Mouse (Mus musculus) embryonic facial prominence, embryonic 15.5 days (tissue): ENCODE measurements at regions not wholly inside any gene's neighbourhood (a gene's known extent, or its start where the extent isn't known, plus 50 kb on each side); places are given as distances from the start of the nearest gene placed in this dataset.

Source experiments
- ATAC-seq: fragments of 200-750 bp; cut with Nextera tagmentation; 2 replicates; pipeline ENCODE4 v1.8.0; 2017; ENCODE audit warnings: low read depth, moderate TSS enrichment; ENCODE audit not compliant: insufficient number of reproducible peaks, low FRiP score, low TSS enrichment
- H3K27ac ChIP-seq: fragments of 300-500 bp; sonication (generic); replicated peaks from 2 replicates; pipeline ENCODE4 v1.5.1; 2015; ENCODE audit warnings: mild to moderate bottlenecking, inconsistent platforms
- H3K27me3 ChIP-seq: fragments of 300-500 bp; sonication (generic); 2 replicates; pipeline ENCODE4 v1.6.1; 2015; ENCODE audit warnings: inconsistent platforms
- H3K36me3 ChIP-seq: fragments of 300-500 bp; sonication (generic); 2 replicates; pipeline ENCODE4 v1.6.1; 2015; ENCODE audit warnings: mild to moderate bottlenecking, inconsistent platforms
- H3K4me1 ChIP-seq: fragments of 300-500 bp; sonication (generic); 2 replicates; pipeline ENCODE4 v1.6.1; 2015; ENCODE audit warnings: inconsistent platforms
- H3K4me2 ChIP-seq: fragments of 300-500 bp; sonication (generic); replicated peaks from 2 replicates; pipeline ENCODE4 v1.6.1; 2015; ENCODE audit warnings: mild to moderate bottlenecking, inconsistent platforms
- H3K4me3 ChIP-seq: fragments of 300-500 bp; sonication (generic); replicated peaks from 2 replicates; pipeline ENCODE4 v1.5.1; 2015; ENCODE audit warnings: mild to moderate bottlenecking, inconsistent platforms
- H3K9ac ChIP-seq: fragments of 300-500 bp; sonication (generic); 2 replicates; pipeline ENCODE4 v1.6.1; 2015; ENCODE audit warnings: inconsistent platforms
- H3K9me3 ChIP-seq: fragments of 300-500 bp; sonication (generic); replicated peaks from 2 replicates; pipeline ENCODE4 v1.6.1; 2016; ENCODE audit warnings: inconsistent platforms
- WGBS: fragments of 180-500 bp; shearing (Covaris S2); methylation state at CpG from one replicate; pipeline ENCODE4 v1.1.7; 2015; 5-methylcytosine and 5-hydroxymethylcytosine counted together

- Histone ChIP-seq H3K36me3 (no peaks in the 10 kb centered on the region), H3K9ac (no peak overlapping the region), H3K4me1 (peaks cover 16% of the 10 kb centered on the region; the same call in 1 of the 2 replicates), H3K27me3 (peaks cover 5% of the 10 kb centered on the region; the same call in 1 of the 2 replicates), H3K9me3 (no peaks in the 10 kb centered on the region), H3K4me2 (no peak overlapping the region), H3K27ac (no peak overlapping the region), H3K4me3 (no peak overlapping the region)
- ATAC-seq: no peak
- WGBS: 52% methylated on average over 3 of the region's 3 CpGs
Measured at GRCm38 (mm10) chr2:74930702-74931101, 105.1 kb downstream of the Mtx2 start.

DNA sequence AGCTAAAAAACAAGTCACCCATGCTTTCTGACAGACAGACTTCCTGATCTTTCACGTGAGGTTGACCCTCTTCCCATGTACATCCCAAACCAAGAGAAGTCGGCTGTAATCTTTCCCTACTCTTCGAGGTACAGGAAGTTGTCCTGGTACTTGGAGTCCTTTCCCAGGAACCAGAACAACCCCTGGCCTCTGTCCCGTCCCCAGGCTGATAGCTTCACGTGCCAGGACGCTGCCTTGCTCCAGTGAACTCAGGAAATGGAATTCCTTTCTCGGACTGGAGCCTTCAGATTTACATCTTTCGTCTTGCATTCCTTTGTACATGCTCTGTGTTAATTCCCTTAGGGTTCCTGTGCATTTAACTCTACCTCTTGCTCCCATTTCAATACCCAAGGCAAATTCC lies 107.6 kb downstream of the Mtx2 start:
- ATAC-seq: no peak
- 25% methylated on average over 8 of the region's 8 CpGs for WGBS
- Histone ChIP-seq H3K4me3 (no peak overlapping the region), H3K27ac (no peak overlapping the region), H3K36me3 (no peaks in the 10 kb centered on the region), H3K27me3 (peaks cover 5% of the 10 kb centered on the region; the same call in 1 of the 2 replicates), H3K9ac (no peak overlapping the region), H3K9me3 (no peaks in the 10 kb centered on the region), H3K4me1 (peaks cover 16% of the 10 kb centered on the region; the same call in 1 of the 2 replicates), H3K4me2 (no peak overlapping the region)

GRCm38 (mm10) chr2:74933771-74934170 lies 108.2 kb downstream of the Mtx2 start:
- no peaks in the 10 kb centered on the region for H3K9me3 ChIP-seq
- H3K27ac ChIP-seq: no peak overlapping the region
- WGBS: 77% methylated on average over 1 of the region's 1 CpGs
- H3K4me2 ChIP-seq: no peak overlapping the region
- H3K36me3 ChIP-seq: no peaks in the 10 kb centered on the region
- peaks cover 16% of the 10 kb centered on the region; the same call in 1 of the 2 replicates for H3K4me1 ChIP-seq
- H3K9ac ChIP-seq: no peak overlapping the region
- ATAC-seq: no peak
- no peak overlapping the region for H3K4me3 ChIP-seq
- H3K27me3 ChIP-seq: peaks cover 5% of the 10 kb centered on the region; the same call in 1 of the 2 replicates

DNA sequence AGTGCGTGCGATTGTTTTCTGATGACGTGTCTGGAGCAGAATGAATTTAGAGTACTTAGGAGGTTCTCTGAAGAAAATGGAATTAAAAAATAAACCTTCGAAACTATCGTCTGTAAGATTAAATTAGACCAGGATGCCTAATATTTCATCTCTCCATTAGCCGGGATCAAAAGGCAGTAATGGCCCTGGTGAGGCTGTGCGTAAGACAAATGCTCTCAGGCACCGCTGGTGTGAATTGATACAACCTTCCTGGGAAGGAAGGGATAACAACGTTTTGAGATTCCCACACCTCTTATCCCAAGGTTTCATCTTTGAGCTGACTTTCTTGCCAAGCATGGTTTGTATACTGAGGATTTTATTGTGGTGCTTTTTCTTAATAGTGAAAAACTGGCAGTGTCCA lies 113.1 kb downstream of the Mtx2 start:
- no peaks in the 10 kb centered on the region for H3K36me3 ChIP-seq
- H3K9ac ChIP-seq: no peak overlapping the region
- H3K4me3 ChIP-seq: no peak overlapping the region
- 0 out of 2 replicates have a peak, but pooled peaks cover 1% of the 10 kb centered on the region for H3K4me1 ChIP-seq
- ATAC-seq: no peak
- no peaks in the 10 kb centered on the region for H3K9me3 ChIP-seq
- 70% methylated on average over 9 of the region's 9 CpGs for WGBS
- H3K4me2 ChIP-seq: no peak overlapping the region
- H3K27ac ChIP-seq: no peak overlapping the region
- no peaks in the 10 kb centered on the region for H3K27me3 ChIP-seq

GRCm38 (mm10) chr2:74941966-74942365 lies 116.4 kb downstream of the Mtx2 start:
- no peaks in the 10 kb centered on the region for H3K9me3 ChIP-seq
- H3K9ac ChIP-seq: no peak overlapping the region
- H3K4me3 ChIP-seq: no peak overlapping the region
- no peak for ATAC-seq
- H3K4me1 ChIP-seq: no peaks in the 10 kb centered on the region
- H3K27me3 ChIP-seq: no peaks in the 10 kb centered on the region
- WGBS: 79% methylated on average over 10 of the region's 10 CpGs
- no peaks in the 10 kb centered on the region for H3K36me3 ChIP-seq
- H3K4me2 ChIP-seq: no peak overlapping the region
- no peak overlapping the region for H3K27ac ChIP-seq

DNA sequence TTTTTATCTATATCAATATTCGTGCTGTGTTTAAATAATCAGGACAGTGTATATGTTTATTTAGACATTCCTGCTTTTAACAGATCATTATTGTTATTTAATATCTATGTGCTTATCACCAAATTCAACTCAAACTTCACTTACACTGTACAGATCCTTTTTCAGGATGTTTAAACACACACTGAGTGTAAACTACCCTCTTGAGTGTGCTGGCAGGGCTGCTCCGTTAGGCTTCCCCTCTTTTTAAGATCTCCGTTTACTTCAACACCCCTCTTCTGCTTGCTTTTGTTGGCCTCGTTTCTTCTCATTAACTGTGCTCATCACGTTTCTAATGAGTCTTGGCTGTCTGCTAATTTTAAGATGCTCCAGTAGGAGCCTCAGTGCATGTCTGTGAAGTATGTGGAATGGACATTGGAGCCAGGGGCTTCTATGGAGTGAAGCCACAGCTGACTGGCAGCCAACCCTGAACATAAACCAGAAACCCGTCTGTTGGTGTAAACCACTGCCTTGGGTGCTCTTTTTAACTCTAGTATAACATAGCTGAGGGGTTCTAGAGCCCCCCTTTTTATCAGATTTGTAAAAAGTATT lies 117.1 kb downstream of the Mtx2 start:
- Histone ChIP-seq H3K4me2 (no peak overlapping the region), H3K4me1 (no peaks in the 10 kb centered on the region), H3K9ac (no peak overlapping the region), H3K27ac (no peak overlapping the region), H3K9me3 (no peaks in the 10 kb centered on the region), H3K27me3 (no peaks in the 10 kb centered on the region), H3K36me3 (no peaks in the 10 kb centered on the region), H3K4me3 (no peak overlapping the region)
- 52% methylated on average over 6 of the region's 6 CpGs for WGBS
- no peak for ATAC-seq

GRCm38 (mm10) chr2:74945185-74945749 lies 119.7 kb downstream of the Mtx2 start:
- H3K27ac ChIP-seq: no peak overlapping the region
- no peak overlapping the region for H3K4me3 ChIP-seq
- no peaks in the 10 kb centered on the region for H3K9me3 ChIP-seq
- WGBS: 76% methylated on average over 7 of the region's 7 CpGs
- no peak overlapping the region for H3K4me2 ChIP-seq
- no peaks in the 10 kb centered on the region; the same call in 1 of the 2 replicates for H3K27me3 ChIP-seq
- H3K36me3 ChIP-seq: no peaks in the 10 kb centered on the region
- ATAC-seq: no peak
- no peak overlapping the region for H3K9ac ChIP-seq
- no peaks in the 10 kb centered on the region for H3K4me1 ChIP-seq

DNA sequence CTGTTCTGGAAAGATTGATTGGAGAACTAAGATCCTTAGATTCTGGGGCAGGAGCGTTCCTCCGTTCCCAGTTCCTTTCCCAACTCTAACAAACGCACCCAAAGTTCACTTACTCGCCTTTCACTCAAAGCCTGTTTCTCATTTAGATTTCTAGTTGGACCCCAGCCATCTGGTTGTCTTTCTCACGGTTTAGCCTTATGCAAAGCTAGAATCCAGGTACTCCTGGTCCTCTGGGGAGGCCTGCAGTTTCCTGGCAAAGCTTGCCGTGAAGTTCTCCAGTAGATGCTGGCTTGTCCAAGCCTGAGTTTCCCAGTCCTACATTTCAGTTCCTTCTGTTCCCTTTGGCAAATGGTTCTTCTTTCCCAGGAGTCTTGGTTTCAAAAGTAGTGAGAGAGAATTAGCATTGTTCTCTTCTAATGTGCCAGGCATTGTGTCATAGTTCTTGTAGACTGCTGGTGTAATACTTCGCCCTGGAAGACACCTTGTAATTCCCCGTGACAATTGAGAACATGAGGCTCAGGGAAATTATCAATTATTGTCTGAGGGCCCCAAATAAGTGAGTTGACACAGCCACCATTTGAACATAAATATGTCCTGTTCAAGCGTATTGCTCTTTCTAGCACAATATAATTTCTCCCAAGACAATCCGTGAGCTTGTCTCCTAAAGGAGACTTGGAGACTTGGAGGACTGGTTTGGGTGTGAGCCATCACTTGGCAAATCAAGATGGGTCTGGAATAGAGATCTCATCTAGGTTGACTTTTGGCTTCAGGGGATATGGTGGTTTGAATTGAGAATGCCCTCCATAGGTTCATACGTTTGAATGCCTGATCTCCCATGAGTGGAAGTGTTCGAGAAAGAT lies 126.0 kb downstream of the Mtx2 start:
- Histone ChIP-seq H3K4me2 (no peak overlapping the region), H3K27me3 (no peaks in the 10 kb centered on the region; the same call in 1 of the 2 replicates), H3K4me1 (peaks cover 4% of the 10 kb centered on the region; the same call in 1 of the 2 replicates), H3K9me3 (no peaks in the 10 kb centered on the region), H3K9ac (no peak overlapping the region), H3K27ac (no peak overlapping the region), H3K36me3 (no peaks in the 10 kb centered on the region), H3K4me3 (no peak overlapping the region)
- ATAC-seq: no peak
- 58% methylated on average over 12 of the region's 12 CpGs for WGBS

DNA sequence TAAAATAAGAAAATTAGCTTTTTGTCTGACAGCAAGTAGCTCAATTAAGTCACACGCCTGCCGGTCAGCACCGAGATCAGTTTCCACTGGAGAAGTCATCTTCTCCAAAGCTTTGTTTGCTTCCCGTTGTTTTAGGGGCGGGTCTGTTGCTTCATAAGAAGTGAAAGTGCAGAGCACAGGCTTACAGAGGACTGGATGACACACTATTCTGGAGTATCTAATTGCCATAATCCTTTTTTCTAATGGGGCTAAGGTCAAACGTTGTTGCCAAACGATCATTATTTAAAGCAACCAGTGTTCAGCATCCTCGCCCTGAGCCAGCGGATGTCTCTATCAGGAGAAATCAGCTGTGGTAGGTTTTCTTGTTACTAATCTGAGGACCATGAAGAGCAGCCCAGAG lies 128.5 kb downstream of the Mtx2 start:
- H3K27ac ChIP-seq: no peak overlapping the region
- no peak overlapping the region for H3K4me3 ChIP-seq
- H3K36me3 ChIP-seq: no peaks in the 10 kb centered on the region
- H3K9me3 ChIP-seq: no peaks in the 10 kb centered on the region
- peaks cover 4% of the 10 kb centered on the region; the same call in 1 of the 2 replicates for H3K4me1 ChIP-seq
- H3K27me3 ChIP-seq: no peaks in the 10 kb centered on the region
- no peak overlapping the region for H3K9ac ChIP-seq
- ATAC-seq: no peak
- 69% methylated on average over 9 of the region's 9 CpGs for WGBS
- H3K4me2 ChIP-seq: no peak overlapping the region

DNA sequence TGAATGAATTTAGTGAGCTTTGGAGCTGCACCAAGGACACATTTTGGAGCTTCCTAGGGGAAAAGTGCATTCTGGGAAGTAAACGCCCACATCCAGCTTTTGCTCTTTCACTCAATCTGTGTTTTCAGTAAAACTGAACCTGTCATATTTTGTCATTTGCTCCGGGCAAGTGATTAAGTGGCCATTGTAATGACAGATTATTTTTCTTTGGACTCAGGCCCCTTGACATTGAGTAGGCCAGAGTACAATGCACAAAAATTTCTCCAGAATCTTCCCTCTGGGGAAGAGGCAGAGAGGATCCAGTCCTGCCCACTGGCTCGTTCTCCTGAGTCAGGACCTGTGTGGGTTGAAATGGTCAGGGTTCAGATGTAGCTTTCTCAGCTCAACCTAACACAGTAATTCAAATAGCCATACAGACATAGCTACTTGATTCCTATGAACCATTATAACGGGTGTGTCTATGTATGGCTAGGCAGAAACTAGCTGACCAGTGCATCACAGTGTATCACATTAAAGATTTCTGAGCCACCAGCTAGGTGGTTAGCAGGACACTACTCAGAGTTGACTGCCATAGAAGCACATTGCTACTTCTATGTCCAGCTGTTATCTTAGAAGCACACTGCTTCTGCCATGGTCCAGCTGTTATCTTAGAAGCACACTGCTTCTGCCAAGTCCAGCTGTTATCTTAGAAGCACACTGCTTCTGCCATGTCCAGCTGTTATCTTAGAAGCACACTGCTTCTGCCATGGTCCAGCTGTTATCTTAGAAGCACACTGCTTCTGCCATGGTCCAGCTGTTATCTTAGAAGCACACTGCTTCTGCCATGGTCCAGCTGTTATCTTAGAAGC lies 129.9 kb downstream of the Mtx2 start:
- H3K9ac ChIP-seq: no peak overlapping the region
- ATAC-seq: no peak
- H3K36me3 ChIP-seq: no peaks in the 10 kb centered on the region
- peaks cover 4% of the 10 kb centered on the region; the same call in 1 of the 2 replicates for H3K4me1 ChIP-seq
- no peaks in the 10 kb centered on the region for H3K9me3 ChIP-seq
- no peak overlapping the region for H3K4me3 ChIP-seq
- H3K4me2 ChIP-seq: no peak overlapping the region
- no peak overlapping the region for H3K27ac ChIP-seq
- WGBS: 69% methylated on average over 4 of the region's 4 CpGs
- H3K27me3 ChIP-seq: no peaks in the 10 kb centered on the region

GRCm38 (mm10) chr2:74956129-74956450 lies 130.5 kb downstream of the Mtx2 start:
- Histone ChIP-seq H3K9me3 (no peaks in the 10 kb centered on the region), H3K36me3 (no peaks in the 10 kb centered on the region), H3K4me3 (no peak overlapping the region), H3K27me3 (no peaks in the 10 kb centered on the region; the same call in 1 of the 2 replicates), H3K27ac (no peak overlapping the region), H3K4me1 (peaks cover 4% of the 10 kb centered on the region; the same call in 1 of the 2 replicates), H3K9ac (no peak overlapping the region), H3K4me2 (no peak overlapping the region)
- ATAC-seq: no peak
- WGBS: 98% methylated on average over 1 of the region's 1 CpGs
